Mouse (Mus musculus): ENCODE data around the gene Cdk5r2.

The Cdk5r2 gene

DNA sequence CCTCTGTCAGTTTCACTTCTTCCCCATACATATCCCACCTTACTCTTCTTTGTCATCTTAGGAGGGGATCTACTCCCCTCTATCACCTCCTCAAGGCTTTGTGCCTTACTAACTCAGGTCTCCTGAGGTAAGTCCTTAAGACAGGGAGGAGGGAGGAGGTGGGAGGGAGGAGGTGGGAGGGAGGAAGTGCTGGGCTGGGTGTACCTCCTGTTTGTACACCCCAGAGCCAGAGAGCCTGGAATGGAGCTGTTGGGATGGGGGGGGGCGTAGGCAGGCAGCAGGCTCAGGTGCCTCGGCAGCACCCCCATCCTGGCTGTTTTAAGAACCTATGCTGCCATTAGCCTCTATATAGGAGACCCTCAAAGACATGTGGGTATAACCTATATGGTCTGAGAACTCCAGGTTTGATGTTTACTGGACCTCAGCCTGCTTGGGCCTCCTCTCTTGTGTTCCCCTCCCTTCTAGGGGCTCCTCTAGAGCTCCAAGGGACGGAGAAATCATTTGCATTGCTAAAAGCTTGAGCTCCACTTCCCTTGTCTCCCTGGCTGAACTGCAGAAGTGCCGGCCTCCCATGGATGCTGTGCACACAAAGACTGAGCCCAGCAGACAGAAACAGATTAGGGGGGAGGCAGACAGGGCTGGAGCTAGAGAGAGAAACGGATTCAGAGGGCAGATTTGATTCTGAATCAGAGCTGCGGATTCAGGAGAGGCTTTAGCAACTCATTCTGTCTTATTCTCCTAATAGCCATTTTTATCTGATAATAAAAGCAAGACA is 3.5 kb upstream of the Cdk5r2 start:
- 11% methylated on average over 6 of the region's 6 CpGs for WGBS

DNA sequence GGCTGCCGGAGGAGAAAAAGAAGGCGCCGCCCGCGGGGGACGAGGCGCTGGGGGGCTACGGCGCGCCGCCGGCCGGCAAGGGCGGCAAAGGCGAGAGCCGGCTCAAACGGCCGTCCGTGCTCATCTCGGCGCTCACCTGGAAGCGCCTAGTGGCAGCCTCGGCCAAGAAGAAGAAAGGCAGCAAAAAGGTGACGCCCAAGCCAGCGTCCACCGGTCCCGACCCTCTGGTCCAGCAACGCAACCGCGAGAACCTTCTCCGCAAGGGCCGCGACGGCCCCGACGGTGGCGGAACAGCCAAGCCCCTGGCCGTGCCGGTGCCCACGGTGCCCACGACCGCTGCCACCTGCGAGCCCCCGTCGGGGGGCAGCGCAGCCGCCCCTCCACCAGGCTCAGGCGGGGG is 422 bp downstream of the Cdk5r2 start:
- WGBS, result under 1% methylated on average over 48 of the region's 48 CpGs

DNA sequence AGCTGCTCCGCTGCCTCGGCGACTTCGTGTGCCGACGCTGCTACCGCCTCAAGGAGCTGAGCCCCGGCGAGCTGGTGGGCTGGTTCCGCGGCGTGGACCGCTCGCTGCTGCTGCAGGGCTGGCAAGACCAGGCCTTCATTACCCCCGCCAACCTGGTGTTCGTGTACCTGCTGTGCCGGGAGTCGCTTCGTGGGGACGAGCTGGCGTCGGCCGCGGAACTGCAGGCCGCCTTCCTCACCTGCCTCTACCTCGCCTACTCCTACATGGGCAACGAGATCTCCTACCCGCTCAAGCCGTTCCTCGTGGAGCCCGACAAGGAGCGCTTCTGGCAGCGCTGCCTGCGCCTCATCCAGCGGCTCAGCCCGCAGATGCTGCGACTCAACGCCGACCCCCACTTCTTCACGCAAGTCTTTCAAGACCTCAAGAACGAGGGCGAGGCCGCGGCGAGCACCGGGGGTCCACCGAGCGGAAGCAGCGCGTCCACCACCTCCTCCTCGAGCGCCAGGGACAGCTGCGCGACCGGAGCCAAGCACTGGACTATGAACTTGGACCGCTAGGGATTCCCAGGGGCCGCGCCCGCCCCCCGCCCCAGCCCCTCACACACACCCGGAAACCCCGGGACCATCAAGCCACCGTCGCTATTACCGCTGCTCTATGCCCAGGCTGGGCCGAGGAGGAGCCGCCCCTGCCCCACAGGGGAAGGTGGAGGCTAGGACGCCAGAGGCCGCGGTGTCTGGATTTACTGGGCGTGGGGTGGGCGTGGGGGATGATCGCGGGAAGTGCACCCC is 1.1 kb downstream of the Cdk5r2 start:
- under 1% methylated on average over 73 of the region's 74 CpGs for WGBS

DNA sequence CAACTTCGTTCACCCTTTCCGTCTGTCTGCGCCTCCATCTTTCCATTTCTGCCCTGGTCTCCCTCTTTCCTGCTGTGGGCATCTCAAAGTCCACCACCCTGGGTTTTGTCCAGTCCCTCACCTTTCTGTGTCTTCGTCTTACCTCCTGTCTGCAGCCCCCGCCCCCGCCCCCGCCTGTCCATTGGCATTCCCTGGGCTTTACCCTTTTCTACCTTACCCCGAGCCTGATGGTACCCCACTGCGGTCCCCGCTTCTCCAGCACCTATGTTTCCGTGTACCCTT is 1.6 kb downstream of the Cdk5r2 start:
- 5% methylated on average over 11 of the region's 11 CpGs for WGBS

DNA sequence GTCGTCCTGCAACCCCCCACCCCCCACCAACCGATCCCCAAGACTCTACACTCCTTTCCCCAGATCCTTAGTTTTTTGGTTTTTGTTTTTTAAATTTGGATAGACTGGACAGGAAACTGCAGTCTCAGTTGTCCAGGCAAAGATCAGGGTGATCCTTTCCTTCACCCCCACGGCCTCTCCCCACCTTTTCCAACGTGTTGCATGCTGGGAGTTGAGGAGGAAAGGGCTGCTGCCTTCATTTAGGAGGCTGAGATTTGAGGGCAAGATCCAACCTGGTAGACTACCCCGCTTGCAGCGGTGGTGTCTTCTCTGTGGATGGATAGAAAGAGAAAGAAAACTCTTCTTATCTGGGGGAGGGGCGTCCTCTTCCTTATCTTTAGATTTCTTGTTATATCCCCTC is 2.1 kb downstream of the Cdk5r2 start:
- WGBS, result 2% methylated on average over 7 of the region's 7 CpGs

DNA sequence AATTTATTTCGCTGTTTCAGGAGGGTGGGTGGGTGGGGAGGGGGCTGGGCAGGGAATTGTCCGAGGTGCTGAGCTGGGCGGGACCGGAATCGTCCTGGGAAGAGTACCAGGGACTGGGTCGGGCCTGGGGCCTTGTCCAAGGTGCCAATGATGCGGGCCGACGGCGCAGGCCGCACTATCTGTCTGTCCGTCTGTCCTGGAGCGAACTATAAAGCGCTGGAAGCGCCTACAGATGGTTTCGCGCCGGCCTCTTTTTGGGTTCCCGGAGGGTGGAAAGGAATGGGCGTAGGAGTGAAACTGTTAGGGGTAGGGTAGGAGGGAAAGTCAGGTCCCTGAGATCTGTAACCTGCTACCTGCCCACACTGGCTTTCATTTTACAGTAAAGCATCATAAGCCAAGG is 2.5 kb downstream of the Cdk5r2 start:
- 9% methylated on average over 20 of the region's 20 CpGs for WGBS

DNA sequence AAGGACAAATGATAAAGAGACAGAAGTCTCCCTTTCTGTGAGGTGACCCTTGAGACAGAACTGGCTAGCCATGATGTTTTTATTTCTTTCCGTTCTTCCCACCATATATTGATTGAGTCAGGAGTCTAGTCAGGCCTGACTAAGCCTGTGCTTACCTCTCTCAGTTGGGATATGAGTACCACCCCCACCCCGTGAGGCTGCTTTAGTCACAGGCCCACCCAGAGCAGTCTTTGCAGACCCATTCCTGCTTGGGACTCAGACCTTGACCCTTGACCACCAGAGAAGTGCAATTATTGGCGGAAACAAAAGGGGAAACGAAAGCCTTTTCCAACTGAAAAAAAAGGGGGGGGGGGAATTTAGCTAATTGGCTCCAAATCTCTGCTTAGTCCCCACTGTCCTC is 2.9 kb downstream of the Cdk5r2 start:
- WGBS, result 7% methylated on average over 4 of the region's 4 CpGs

DNA sequence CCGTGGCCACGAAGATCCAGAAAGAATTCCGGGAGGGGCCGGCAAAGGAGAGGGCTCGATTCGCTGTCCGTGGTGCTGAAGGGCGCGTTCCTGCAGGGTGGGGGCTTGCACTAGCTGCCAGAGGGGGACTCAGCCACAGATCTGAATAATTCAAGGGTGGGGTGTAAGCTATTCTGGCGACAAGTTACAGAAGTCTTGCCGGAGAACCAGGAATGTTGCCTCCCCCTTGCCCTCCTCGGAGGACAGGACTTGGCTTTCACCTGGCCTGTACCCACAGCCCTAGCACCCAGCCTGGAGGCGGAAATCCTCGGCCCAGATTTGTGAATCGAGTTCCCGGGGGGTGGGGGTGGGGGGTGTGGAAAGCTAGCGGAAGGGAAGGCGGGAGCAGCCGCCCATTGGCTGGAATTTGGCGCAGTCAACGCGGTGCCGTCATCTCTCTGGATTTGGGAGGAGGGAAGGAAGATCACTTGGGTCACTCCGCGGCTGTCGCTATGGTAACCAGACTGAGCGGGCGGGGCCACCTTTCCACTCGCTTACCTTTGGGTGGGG is 3.5 kb downstream of the Cdk5r2 start:
- 1% methylated on average over 29 of the region's 29 CpGs for WGBS

DNA sequence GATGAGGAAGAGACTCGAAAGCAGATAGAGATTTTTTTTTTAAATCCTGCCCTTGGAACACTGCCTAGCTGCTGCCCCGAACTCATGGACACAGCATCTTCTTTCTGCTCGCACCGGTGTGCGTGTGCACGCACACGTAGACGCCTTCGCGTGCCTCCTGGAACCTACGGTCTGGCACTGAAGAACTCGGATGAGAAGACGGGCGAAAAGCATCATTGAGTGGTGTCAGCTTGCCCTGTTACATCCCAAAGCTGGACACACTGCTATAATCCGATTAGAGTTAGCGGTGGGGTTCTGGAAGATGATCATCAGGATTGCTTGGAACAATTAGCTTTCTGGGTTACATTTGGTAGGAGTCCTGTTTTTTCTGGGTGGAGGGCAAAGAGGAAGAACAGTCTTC is 4.1 kb downstream of the Cdk5r2 start:
- 6% methylated on average over 16 of the region's 16 CpGs for WGBS

DNA sequence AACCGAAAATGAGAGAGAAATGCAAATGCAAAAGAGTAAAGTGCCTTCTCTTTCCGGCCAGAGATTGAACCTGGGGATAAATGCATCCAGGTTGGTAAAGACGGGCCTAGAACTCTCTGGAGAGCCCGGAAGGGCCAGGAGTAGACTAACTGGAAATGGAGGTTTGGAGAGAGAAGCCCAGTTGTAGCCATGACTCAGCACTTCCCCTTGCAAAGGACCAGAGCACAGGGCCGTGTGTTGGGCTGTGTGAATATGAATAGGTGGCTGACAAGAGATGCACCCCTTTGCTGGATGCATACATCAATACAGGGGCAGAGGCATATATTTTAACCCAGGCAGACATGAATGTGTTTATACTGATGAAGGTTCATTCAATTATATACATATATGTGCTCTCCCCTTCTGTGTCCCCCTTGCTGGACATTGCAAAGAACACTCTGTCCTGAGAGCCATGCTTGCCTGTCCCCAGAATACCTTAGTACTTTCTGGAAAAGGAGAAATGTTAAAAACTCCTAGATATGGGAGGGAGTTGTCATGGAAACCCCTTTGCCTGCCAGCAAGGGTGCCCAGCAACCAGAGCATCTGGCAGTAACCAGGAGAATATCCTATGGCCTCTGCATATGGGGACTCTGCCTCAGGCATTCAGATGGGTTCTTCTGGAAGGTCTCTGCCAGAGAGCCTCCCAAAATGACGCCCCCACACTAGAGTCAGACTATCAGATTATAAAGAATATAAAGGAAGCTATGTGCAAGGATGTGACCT is 4.7 kb downstream of the Cdk5r2 start:
- WGBS, result 27% methylated on average over 6 of the region's 6 CpGs

DNA sequence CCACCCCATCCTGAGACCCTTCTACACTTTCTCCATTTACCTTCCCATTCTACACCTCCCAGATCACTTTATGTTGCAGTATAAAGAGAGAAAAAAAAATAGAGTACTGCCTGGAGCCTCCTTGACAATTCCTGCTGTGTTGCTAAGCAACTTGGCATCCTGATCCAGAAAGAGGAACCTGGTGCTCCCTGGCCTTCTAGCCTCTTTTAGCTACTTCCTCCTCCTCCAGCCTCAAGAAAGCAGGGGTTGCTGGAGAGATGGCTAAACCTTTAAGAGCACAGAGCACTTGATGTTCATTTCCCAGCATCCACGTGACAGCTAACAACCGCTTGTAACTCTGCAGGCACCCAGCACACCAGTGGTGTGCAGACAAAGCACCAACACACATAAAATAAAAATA is 17.5 kb downstream of the Cdk5r2 start:
- WGBS, result 39% methylated on average over 2 of the region's 2 CpGs

DNA sequence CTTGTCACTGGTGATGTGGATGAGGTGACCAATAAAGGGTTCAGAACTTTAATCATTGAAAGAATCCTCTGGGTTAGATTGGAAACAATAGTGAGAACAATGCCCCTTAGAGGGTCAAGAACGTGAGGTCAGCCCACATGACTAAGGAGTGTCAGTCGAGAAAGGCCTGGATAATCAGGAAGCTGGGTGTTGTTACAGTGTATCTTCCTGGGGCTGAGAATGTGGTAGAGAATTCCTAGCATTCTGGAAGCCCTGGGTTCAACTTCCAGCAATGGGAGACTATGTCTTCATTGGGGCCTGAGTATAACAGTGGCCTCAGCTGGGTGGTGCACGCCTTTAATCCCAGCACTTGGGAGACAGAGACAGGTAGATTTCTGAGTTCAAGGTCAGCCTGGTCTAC is 22.5 kb downstream of the Cdk5r2 start:
- 54% methylated on average over 3 of the region's 3 CpGs for WGBS

DNA sequence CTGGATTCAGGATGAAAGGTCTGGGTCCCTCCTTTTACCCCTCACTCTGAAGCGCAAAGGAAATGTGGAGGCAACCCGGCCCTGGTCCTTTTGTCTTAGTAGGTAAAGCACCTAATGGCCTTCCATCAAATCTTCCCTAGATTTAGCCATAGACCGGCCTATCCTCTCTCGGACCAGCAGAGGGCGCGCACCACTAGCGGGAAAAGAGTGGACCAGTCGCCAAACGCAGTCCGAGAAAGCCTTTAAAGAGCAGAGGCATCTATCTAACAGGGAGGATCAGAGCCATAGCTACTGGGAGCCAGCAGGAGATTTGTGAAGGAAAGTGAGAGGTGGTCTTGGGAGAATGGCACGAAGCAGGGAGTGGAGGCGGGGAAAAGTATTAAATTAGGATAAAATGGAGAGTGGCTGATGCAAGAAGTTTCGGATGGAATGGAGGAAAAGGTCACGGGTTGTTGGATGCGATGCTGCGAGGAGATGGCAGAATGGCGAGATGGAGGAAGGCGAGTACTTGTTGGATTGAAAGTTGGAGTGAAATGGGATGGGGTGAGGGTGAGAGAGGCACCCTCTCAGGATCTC is 26.1 kb downstream of the Cdk5r2 start:
- 8% methylated on average over 18 of the region's 18 CpGs for WGBS

DNA sequence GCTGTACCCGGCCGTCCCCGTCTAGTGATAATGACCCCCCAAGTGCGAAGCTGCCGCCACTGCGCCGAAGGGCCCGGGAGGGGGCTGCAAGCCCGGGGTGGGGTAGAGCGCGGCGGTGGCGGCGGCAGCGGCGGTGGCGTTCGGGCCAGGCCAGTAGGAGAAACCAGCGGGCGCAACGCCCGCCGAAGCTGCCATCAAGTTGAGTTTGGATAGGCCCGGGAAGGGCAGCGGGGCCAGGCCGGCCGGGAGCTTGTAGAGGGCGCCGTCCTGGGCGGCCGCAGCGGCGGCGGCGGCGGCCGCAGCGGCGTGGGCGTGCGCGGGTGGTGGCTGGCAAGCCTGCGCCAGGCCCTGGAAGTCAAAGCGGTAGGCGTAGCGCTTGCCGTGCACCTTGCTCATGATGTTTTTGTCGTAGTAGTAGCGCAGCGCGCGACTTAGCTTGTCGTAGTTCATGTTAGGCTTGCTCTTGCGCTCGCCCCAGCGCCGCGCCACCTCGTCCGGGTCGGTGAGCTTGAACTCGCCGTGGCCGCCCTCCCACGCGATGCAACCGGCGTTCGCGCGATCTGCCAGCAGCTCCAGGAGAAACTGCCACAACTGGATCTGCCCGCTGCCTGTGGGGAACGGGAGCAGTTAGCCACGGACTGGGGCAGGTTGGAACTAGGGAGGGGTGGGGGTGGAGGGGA is 27.5 kb downstream of the Cdk5r2 start:
- WGBS, result 1% methylated on average over 73 of the region's 74 CpGs

DNA sequence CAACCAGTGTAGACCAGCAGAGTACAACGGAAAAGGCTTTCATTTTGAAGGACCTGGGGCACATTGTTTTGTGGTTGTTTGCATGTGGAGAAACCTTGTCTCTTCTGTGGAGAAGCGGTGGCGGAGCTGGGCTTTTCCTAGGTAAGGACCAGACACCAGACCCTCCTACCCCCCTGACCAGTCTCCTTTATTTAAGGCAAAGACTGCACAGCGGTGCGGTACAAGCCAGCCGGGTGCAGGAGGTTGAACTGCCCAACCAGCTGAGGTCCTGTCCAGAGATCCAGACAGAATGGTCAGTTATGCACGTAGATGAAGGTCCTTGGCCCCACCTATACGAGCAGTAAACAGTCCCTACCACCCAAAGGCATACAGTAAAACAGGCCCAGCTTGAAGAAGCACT is 28.1 kb downstream of the Cdk5r2 start:
- WGBS, result 40% methylated on average over 8 of the region's 8 CpGs

DNA sequence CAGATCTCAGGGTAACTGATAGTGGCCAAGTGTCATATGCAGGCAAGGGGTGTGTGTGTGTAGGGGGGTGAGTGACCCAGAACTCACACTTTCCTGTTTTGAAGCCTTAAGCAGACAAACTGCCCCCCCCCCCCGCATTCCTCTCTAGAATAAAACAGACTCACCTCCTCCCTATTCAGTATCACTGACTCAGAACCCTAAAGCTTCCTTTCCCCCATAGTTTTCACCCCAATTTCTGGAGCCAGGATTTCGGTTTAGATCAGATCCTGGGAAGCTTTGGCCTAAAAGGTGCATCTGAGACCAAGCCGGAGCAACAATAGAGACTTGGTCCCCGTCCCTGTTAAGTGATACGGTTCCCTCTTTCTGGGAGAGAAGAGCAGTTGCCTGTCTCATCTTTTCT is 28.7 kb downstream of the Cdk5r2 start:
- WGBS, result 53% methylated on average over 5 of the region's 5 CpGs

DNA sequence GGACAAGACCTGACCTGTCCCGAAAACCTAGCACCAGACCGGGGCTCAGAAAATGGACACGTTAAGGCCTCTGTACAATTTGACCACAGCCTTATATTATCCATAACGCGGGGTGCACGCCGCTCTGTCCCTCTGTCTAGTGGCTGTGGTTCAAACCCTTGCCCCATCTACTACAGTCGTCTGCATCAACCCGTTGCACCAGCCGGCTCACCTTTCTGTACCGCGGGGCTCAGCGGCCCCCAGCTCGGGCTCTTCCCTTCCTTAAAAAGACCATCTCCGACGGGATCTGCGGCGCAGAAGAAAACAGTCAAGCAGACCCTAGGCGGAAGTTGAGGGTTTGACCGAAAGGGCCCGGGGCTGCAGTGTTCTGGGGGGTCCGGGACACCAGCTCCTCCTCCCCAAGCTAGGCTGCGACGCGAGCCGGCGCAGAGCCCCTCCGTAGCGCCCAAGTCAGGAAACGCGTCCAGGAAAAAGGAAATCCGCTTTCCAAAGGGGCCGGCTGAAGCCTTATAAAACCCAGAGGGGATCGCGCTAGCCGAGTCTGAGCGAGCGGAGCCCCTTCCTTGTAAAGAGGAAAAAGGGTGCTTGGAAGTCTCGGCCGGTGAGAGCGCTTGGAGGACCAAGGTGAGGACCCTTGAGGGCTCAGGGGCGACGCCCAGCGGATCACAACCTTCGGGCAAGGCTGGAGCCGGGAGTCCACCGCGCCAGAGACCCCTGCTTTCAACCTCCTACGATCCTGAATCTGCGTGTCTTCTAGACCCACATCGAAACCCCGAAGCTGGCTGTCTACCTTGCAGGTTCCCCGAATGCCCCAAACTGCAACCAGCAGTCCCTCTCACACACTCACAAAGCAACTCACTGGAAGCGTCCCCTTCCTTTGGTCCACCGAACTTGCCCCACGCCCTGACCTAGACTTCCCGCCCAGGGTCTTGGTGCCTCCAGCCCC is 29.7 kb downstream of the Cdk5r2 start:
- WGBS, result 3% methylated on average over 57 of the region's 57 CpGs

DNA sequence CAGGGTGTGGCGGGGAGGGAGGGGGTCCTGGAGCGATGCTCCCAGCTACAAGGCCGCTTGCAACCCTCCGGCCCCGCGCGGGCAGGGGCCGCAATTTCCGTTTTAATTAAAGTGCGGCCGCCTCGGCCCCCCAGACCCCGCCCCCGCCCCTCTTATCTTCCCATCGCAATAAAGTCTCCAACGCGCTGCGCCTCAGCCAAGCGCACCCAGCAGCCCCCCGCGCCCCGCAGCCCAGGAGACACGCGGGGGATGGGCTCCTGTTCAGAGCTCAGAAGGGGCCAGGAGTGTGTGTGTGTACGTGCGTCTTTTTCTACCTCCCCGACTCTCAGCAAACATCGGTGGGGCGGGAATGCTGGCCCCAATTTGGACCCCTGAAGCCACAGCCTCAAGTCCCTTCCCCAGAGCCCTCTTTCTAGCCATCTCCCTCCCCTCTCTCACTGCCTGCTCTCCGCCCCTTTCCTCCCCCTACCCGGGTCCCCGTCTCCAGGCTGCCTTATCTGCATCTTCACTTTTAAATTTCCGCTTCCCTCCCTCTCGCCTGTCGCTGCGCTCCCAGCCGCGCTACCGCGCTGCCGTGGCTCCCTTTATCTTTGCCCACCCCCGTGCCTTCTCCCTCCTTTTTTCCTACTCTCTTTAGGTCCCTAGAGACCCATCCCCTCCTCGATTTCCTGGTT is 30.8 kb downstream of the Cdk5r2 start, which contains the start of gene Fev:
TSS of gene Fev (minus strand) at position 51 of the 674 bp plus-strand sequence.
- WGBS, result 3% methylated on average over 43 of the region's 43 CpGs

DNA sequence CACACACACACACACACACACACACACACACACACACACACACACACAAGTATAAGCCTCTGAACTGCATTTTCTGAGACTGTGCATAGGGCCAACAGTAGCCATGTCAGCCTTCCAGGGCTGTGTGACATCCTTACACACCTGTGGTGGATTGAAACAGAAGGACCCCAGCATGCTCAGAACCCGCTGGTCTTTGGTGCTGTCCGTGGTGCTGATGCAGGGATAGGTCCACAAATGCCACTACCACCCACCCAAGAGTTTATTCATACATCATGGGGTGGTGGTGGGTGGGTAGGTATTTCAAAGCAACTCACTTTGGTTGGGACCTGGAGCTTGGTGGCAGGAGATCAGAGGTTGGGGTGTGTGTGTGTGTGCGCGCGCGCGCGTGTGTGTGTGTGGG is 36.8 kb downstream of the Cdk5r2 start:
- WGBS, result 8% methylated on average over 8 of the region's 8 CpGs
